Mouse (Mus musculus) frontal cortex, postnatal 36 days (tissue): Measurements from ENCODE around the gene Gpr62.

Source experiments
- DNase-seq, 2 experiments: peaks; one replicate each; pipeline ENCODE4 v3.0.0; 2022; ENCODE audit warnings: low spot score in 2 of 2

Gpr62 gene

GRCm38 (mm10) chr9:106421033-106421864 is 44.5 kb downstream of the Gpr62 start:
- DNase-seq: no peak

- DNase-seq: no peak
These were observed 45.1 kb downstream of the Gpr62 start for GRCm38 (mm10) chr9:106420608-106421007.

GRCm38 (mm10) chr9:106417841-106418625 is 47.7 kb downstream of the Gpr62 start:
- peak; percentile 95 to 97 for DNase-seq

GRCm38 (mm10) chr9:106416826-106417225 is 48.9 kb downstream of the Gpr62 start:
- peak in 1 of 2 experiments; percentile 50 for DNase-seq
